Mouse (Mus musculus) monocyte, adult 5-6 weeks (primary cell): ENCODE measurements around the gene Ing4. TPM values are rescaled to one million over a fixed set of nuclear protein-coding genes. Genes with fewer than 3 reads are reported as not detected.

Experiments used
- ATAC-seq: fragments of 153-309, 156-312 bp; replicated peaks from 2 replicates; pipeline ENCODE4 v1.8.0; 2017; ENCODE audit warnings: mild to moderate bottlenecking; ENCODE audit not compliant: low TSS enrichment, insufficient number of reproducible peaks, severe bottlenecking, poor library complexity, low FRiP score
- total RNA-seq: library from RNA; stranded (forward); fragments of 200-1000, 200-491, 200-594 nt; gene quantifications from 3 replicates; pipeline ENCODE4 v1.2.3, GENCODE M21; 2017

The Ing4 gene
- total RNA-seq, 1 experiment from 2014 or later, result 118 TPM

DNA sequence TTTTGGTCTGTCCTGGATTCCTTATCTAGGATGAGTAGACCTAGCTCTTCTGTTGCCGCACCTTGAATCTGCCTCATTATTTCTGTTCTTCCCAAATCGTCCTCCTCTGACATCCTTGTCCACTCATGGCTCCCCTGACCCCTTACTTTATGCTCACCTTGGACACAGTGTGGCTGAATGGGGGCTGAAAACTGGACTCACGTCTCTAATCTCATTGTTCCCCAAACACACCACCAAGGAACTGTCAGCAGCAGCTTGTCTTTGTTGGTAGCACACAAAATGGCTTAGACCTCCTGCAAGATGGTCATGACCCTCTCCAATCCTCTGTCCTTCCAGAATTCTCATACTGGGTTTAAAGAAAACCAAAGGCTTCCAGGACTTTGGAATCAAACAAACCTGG is 48.4 kb downstream of the Ing4 start:
- ATAC-seq, result no peak

DNA sequence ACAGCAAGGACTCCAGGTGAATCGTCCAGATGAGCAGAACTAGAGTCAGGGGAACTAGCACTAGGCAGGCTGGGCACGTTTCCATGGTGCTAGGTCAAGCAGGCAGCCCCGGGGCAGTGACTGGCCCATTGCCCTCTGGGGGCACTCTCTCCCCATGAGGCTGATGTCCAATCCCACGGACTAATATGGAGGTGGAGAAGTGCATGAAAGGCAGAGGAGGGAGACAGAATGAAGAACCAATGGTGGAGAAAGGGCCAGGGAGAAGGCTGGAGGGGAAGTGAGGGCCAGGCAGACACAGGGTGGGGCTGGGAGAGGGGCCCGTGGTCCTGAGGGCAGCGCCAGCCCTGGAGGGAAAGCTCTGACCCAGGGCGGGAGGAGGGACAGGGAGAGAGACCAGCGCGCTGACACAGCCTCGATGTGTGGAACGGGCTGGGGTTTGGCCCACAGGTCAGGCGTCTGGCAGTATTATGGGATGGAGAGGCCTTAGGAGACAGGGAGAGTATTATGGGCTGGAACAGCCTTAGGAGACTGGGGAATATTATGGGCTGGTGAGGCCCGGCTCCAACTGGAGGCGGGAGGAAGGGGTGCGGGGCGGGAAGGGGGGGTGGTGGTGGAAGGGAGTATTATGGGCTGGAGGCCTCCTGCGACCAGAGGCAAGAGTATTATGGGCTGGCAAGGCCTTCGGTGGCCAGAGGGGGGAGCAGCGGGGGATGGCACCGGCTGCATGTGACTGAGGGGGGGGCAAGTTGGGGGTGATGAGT is 49.2 kb downstream of the Ing4 start:
- ATAC-seq, result 0 out of 2 replicates have a peak, but pooled peaks have one; percentile 10

- ATAC-seq, result no peak
Observed at GRCm38 (mm10) chr6:125089521-125090321, 50.2 kb downstream of the Ing4 start.

- no peak for ATAC-seq
Observed at GRCm38 (mm10) chr6:125090341-125091085, 51.0 kb downstream of the Ing4 start.

DNA sequence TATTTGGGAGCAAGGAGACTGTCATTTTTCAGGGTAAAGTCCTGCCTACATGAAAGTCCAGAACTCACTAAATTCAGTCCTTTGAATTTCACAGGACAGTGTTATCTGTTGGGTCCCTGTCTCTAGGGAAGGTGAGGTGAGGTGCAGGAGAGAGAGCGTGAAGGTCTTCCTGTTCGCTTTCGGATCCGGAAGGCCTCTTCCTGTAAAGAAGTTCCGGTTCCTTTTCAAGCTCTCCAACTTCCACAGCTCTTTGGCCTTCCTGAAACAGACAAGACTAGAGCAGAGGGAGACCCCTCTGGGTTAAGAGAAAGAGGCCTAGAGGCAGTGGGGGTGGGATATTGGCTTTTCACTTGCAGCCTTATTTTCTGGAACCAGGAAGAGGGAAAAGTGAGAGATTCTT is 52.8 kb downstream of the Ing4 start:
- no peak for ATAC-seq

DNA sequence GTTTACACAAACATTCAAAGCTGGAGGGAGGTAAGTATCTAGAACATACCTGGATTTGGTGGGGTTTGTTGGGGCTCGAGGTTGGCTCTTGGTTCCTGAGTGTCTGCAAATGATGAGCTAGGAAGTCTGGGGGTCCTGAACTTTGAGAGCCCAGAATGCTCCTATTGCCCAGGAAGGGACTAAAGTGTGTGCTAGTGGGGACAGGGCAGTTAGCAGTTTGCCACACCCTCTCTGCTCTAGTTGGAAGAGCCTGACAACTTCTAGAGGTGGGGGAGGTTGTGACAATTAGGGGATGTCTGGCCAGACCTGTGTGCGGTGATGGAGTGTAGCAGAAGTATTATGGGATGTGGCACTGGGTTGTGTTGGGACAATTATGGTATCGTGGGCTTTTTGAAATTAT is 55.3 kb downstream of the Ing4 start:
- no peak for ATAC-seq

GRCm38 (mm10) chr6:125095391-125096278 is 56.1 kb downstream of the Ing4 start, which contains the start of gene Chd4:
Gene Chd4, plus strand, starts transcription at chr6:125095981.
- ATAC-seq, result peak; percentile 41

- ATAC-seq, result no peak
Observed at GRCm38 (mm10) chr6:125096279-125096596, 56.7 kb downstream of the Ing4 start.

GRCm38 (mm10) chr6:125096597-125097345 is 57.2 kb downstream of the Ing4 start:
- ATAC-seq, result no peak

- no peak for ATAC-seq
Observed at GRCm38 (mm10) chr6:125097346-125097689, 57.8 kb downstream of the Ing4 start.

DNA sequence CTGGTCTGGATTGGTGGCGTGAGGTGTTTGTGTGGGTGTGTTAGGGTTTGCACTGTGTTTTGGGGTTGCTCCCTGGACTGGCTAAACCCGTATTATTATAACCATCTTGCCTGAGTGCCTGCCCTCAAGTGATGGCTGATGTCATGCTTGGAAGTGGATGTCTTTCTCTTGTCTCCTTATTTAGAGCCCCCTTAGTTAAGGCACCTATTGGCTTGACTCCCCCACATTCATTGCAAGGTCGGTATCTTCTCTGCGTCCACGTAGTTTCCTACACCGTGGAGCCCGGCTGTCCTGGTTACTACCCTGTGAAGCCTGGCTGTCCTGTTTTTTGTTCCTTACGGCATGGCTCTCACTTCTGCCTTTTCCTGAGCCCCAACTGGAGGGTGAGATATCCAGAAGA is 58.4 kb downstream of the Ing4 start:
- no peak for ATAC-seq

- ATAC-seq, result no peak
Observed at GRCm38 (mm10) chr6:125098513-125098912, 59.0 kb downstream of the Ing4 start.

Other genes starting within 250 kb of the Ing4 start
- gene Spsb2, start 231.1 kb upstream of the Ing4 start, total RNA-seq, result 8.2 to 11.2 TPM (median 10.4 TPM) in 3 replicates
- 71.9 to 103 TPM (median 88.6 TPM) in 3 replicates for gene Tpi1, start 225.5 kb upstream of the Ing4 start, total RNA-seq
- gene Usp5, start 210.3 kb upstream of the Ing4 start, total RNA-seq, result 34.6 to 45.5 TPM (median 35.5 TPM) in 3 replicates
- gene Cdca3, start 210.2 kb upstream of the Ing4 start, total RNA-seq, result 0.32 to 5.8 TPM in 2 of 3 replicates, not detected in the other
- 0.19 TPM in 1 of 3 replicates, not detected in the others for gene Gnb3, start 199.5 kb upstream of the Ing4 start, total RNA-seq
- 0.39 TPM in 1 of 3 replicates, not detected in the others for gene P3h3, start 182.0 kb upstream of the Ing4 start, total RNA-seq
- 0.38 TPM in 1 of 3 replicates, not detected in the others for gene Gpr162, start 175.8 kb upstream of the Ing4 start, total RNA-seq
- 3.1 to 5.2 TPM (median 4.0 TPM) in 3 replicates for gene Cd4, start 151.5 kb upstream of the Ing4 start, total RNA-seq
- gene Lag3, start 128.1 kb upstream of the Ing4 start, total RNA-seq, result 0.68 TPM in 1 of 3 replicates, not detected in the others
- gene Ptms, start 119.7 kb upstream of the Ing4 start, total RNA-seq, result 89.3 to 145 TPM (median 115 TPM) in 3 replicates
- gene Mlf2, start 108.4 kb upstream of the Ing4 start, total RNA-seq, result 46.8 to 65.2 TPM (median 56.4 TPM) in 3 replicates
- gene Cops7a, start 74.2 kb upstream of the Ing4 start, total RNA-seq, result 7.6 to 25.6 TPM (median 21.5 TPM) in 3 replicates
- not detected in 3 replicates for gene Pianp, start 43.1 kb upstream of the Ing4 start, total RNA-seq
- 26.0 to 44.7 TPM (median 28.6 TPM) in 3 replicates for gene Zfp384, start 30.6 kb upstream of the Ing4 start, total RNA-seq
- 5.5 to 20.2 TPM (median 8.3 TPM) in 3 replicates for gene Acrbp, start 9.9 kb downstream of the Ing4 start, total RNA-seq
- 3.1 to 8.7 TPM (median 3.6 TPM) in 3 replicates for gene Lpar5, start 28.2 kb downstream of the Ing4 start, total RNA-seq
- 275 to 395 TPM (median 283 TPM) in 3 replicates for gene Chd4, start 56.2 kb downstream of the Ing4 start, total RNA-seq
- 15.9 to 23.8 TPM (median 23.2 TPM) in 3 replicates for gene Nop2, start 92.1 kb downstream of the Ing4 start, total RNA-seq
- gene Iffo1, start 105.5 kb downstream of the Ing4 start, total RNA-seq, result 15.5 to 29.7 TPM (median 16.2 TPM) in 3 replicates
- gene Gapdh, start 126.7 kb downstream of the Ing4 start, total RNA-seq, result 353 to 432 TPM (median 359 TPM) in 3 replicates
- 17.6 to 79.8 TPM (median 33.5 TPM) in 3 replicates for gene Ncapd2, start 151.9 kb downstream of the Ing4 start, total RNA-seq
- 20.1 to 33.9 TPM (median 25.9 TPM) in 3 replicates for gene Mrpl51, start 152.0 kb downstream of the Ing4 start, total RNA-seq
- gene Vamp1, start 175.8 kb downstream of the Ing4 start, total RNA-seq, result 12.8 to 29.3 TPM (median 15.5 TPM) in 3 replicates
- 32.5 to 50.2 TPM (median 35.0 TPM) in 3 replicates for gene Tapbpl, start 192.1 kb downstream of the Ing4 start, total RNA-seq
- 9.1 to 38.2 TPM (median 26.6 TPM) in 3 replicates for gene Cd27, start 197.2 kb downstream of the Ing4 start, total RNA-seq
- 0.78 TPM in 1 of 3 replicates, not detected in the others for gene Tuba3a, start 246.3 kb downstream of the Ing4 start, total RNA-seq